Mouse (Mus musculus) heart, embryonic 15.5 days (tissue): ENCODE data around the gene Pgk1. TPM values are rescaled to one million over a fixed set of nuclear protein-coding genes. Genes with fewer than 3 reads are reported as not detected.
"Not testable (repeated sequence)": the region's sequence is repeated elsewhere in the genome, so short reads cannot be mapped to it uniquely, and the experiment has no call there.

Source experiments
- ATAC-seq: fragments of 200-750 bp; cut with Nextera tagmentation; replicated peaks from 2 replicates; pipeline ENCODE4 v1.8.0; 2017; ENCODE audit warnings: low read depth, moderate TSS enrichment; ENCODE audit not compliant: insufficient number of reproducible peaks, insufficient read depth, low FRiP score
- H3K27ac ChIP-seq: fragments of 300-500 bp; sonication (generic); 2 replicates; pipeline ENCODE4 v1.5.1; 2015; ENCODE audit warnings: mild to moderate bottlenecking, inconsistent platforms
- H3K27me3 ChIP-seq: fragments of 300-500 bp; sonication (generic); 2 replicates; pipeline ENCODE4 v1.6.1; 2015; ENCODE audit warnings: inconsistent platforms
- H3K36me3 ChIP-seq: fragments of 300-500 bp; sonication (generic); 2 replicates; pipeline ENCODE4 v1.6.1; 2015; ENCODE audit warnings: mild to moderate bottlenecking, inconsistent platforms
- H3K4me1 ChIP-seq: fragments of 300-500 bp; sonication (generic); replicated peaks from 2 replicates; pipeline ENCODE4 v1.6.1; 2015; ENCODE audit warnings: inconsistent platforms
- H3K4me2 ChIP-seq: fragments of 300-500 bp; sonication (generic); 2 replicates; pipeline ENCODE4 v1.6.1; 2015; ENCODE audit warnings: inconsistent platforms, mild to moderate bottlenecking, moderate library complexity
- H3K4me3 ChIP-seq: fragments of 300-500 bp; sonication (generic); 2 replicates; pipeline ENCODE4 v1.5.1; 2015; ENCODE audit warnings: mild to moderate bottlenecking, inconsistent platforms
- H3K9ac ChIP-seq: fragments of 300-500 bp; sonication (generic); 2 replicates; pipeline ENCODE4 v1.6.1; 2015; ENCODE audit warnings: mild to moderate bottlenecking, inconsistent platforms
- H3K9me3 ChIP-seq: fragments of 300-500 bp; sonication (generic); replicated peaks from 2 replicates; pipeline ENCODE4 v1.6.1; 2016; ENCODE audit warnings: inconsistent platforms
- WGBS: fragments of 180-500 bp; shearing (Covaris S2); methylation state at CpG from one replicate; pipeline ENCODE4 v1.1.7; 2015; ENCODE audit warnings: mixed read lengths; 5-methylcytosine and 5-hydroxymethylcytosine counted together
- polyA plus RNA-seq: library from polyadenylated mRNA; unstranded; fragments of >200 nt; fragmentation: Nextera tagmentation; extraction: Ambion mirVana; gene quantifications from 2 replicates; pipeline ENCODE4 v1.2.1, GENCODE M21; 2015

The Pgk1 gene
- polyA plus RNA-seq, 1 experiment from 2014 or later = 615 TPM

DNA sequence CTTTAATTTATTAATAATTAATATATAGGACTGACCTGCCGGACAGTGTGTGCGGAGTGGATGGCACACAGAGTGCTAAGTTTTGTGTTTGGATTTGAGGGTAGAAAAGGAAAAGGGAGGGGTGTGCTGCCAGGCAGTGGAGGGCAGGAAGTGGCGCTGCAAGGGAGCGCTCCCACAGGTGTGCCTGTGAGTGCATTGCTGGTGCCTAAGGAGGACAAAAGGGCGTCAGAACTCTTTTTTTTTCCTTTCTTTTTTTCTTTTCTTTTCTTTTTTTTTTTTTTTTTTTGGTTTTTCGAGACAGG lies 15.1 kb upstream of the Pgk1 start:
- H3K36me3 ChIP-seq = no peaks in the 10 kb centered on the region
- H3K4me3 ChIP-seq = peak overlapping the region; percentile 41
- no peak overlapping the region for H3K27ac ChIP-seq
- no peaks in the 10 kb centered on the region for H3K27me3 ChIP-seq
- peak overlapping the region; percentile 58 for H3K4me2 ChIP-seq
- no peaks in the 10 kb centered on the region for H3K4me1 ChIP-seq
- H3K9ac ChIP-seq = no peak overlapping the region
- WGBS = 53% methylated on average over 6 of the region's 6 CpGs
- no peaks in the 10 kb centered on the region for H3K9me3 ChIP-seq
- ATAC-seq = no peak

DNA sequence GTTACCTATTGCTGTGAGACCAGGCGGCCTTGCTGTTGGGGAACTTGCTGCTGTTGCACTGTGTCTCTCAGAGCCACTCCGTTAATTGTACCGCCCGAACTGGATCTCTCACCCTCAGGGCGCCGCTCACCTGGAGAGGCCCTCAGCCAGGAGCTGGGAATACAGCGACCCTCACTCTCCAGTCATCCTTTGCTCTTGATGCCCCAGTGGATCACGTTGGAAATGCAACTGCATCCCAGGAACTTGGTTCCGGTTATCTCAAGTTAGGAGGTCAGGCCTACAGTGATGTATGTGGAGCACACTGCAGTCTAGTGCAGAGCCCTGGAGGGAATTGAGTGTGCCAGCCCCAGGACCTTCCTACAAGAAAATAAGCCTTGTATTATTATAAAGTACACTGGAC lies 10.6 kb upstream of the Pgk1 start:
- Histone ChIP-seq H3K36me3 (no peaks in the 10 kb centered on the region), H3K9me3 (no peaks in the 10 kb centered on the region), H3K27ac (no peak overlapping the region), H3K4me2 (no peak overlapping the region), H3K27me3 (no peaks in the 10 kb centered on the region), H3K4me1 (no peaks in the 10 kb centered on the region), H3K9ac (no peak overlapping the region), H3K4me3 (no peak overlapping the region)
- 60% methylated on average over 9 of the region's 9 CpGs for WGBS
- ATAC-seq = no peak

DNA sequence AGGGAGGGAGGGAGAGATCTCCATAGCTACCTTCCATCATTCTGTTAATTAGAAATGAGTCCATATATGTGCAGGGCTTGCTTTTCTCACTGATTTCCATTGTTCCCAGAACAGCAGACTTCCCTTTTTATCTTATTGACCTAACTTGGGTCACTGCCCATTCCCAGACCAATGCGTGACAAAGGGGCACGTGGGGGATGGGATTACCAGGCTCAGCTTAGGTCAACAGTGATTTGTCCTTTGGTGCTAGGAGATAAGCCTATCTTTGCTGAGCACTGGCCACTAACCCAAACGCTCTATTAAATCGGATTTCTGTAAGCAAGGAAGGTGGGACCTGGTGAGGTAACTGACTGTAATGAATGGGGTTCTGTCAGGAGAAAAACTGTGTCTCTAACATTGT lies 2.6 kb upstream of the Pgk1 start:
- WGBS = 25% methylated on average over 4 of the region's 4 CpGs
- Histone ChIP-seq H3K9ac (no peak overlapping the region), H3K36me3 (no peaks in the 10 kb centered on the region), H3K9me3 (no peaks in the 10 kb centered on the region), H3K4me1 (peaks cover 12% of the 10 kb centered on the region; the same call in 1 of the 2 replicates), H3K4me2 (no peak overlapping the region), H3K4me3 (no peak overlapping the region), H3K27me3 (no peaks in the 10 kb centered on the region), H3K27ac (no peak overlapping the region)
- no peak for ATAC-seq

DNA sequence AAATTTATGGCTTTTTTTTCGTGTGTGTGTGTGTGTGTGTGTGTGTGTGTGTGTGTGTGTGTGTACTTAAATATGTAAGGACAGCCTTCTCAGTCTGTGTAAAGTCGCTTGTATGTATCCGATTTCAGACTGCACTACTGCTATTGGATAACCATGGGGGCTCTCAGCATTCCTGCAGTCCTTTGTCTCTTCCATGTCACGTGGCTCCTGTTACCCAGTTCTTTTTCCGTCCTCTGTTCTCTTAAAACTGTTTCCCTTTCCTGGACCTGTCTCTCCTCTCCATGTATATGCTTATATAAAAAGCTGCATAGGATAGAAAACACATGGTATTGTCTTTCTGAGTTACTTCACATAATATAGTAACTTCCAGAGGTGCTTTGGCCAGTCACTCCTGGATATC lies 1.2 kb upstream of the Pgk1 start:
- H3K27me3 ChIP-seq = no peaks in the 10 kb centered on the region

GRCm38 (mm10) chrX:106187737-106188136 lies 837 bp downstream of the Pgk1 start:
- H3K4me2 ChIP-seq = peak overlapping the region; percentile 63
- peaks cover 14% of the 10 kb centered on the region for H3K4me1 ChIP-seq
- H3K9ac ChIP-seq = peak overlapping the region; percentile 65
- H3K9me3 ChIP-seq = no peaks in the 10 kb centered on the region
- 13% methylated on average over 12 of the region's 12 CpGs for WGBS
- no peaks in the 10 kb centered on the region for H3K36me3 ChIP-seq
- H3K4me3 ChIP-seq = peak overlapping the region; percentile 59
- peak overlapping the region; percentile 86 for H3K27ac ChIP-seq
- H3K27me3 ChIP-seq = no peaks in the 10 kb centered on the region
- no peak for ATAC-seq

More for the DNA sequence above, 1.2 kb upstream of the Pgk1 start:
- Histone ChIP-seq H3K4me1 (peaks cover 12% of the 10 kb centered on the region; the same call in 1 of the 2 replicates), H3K27ac (peak overlapping the region; percentile 91), H3K36me3 (no peaks in the 10 kb centered on the region), H3K4me2 (0 out of 2 replicates have a peak overlapping the region, but pooled peaks have one; percentile 49), H3K4me3 (no peak overlapping the region), H3K9me3 (no peaks in the 10 kb centered on the region), H3K9ac (no peak overlapping the region)
- 20% methylated on average over 5 of the region's 5 CpGs for WGBS
- ATAC-seq = no peak

- 30% methylated on average over 5 of the region's 5 CpGs for WGBS
- H3K9ac ChIP-seq = peak overlapping the region; percentile 65
- H3K27ac ChIP-seq = 0 out of 2 replicates have a peak overlapping the region, but pooled peaks have one; percentile 86
Observed at GRCm38 (mm10) chrX:106189356-106189755, 2.5 kb downstream of the Pgk1 start.

DNA sequence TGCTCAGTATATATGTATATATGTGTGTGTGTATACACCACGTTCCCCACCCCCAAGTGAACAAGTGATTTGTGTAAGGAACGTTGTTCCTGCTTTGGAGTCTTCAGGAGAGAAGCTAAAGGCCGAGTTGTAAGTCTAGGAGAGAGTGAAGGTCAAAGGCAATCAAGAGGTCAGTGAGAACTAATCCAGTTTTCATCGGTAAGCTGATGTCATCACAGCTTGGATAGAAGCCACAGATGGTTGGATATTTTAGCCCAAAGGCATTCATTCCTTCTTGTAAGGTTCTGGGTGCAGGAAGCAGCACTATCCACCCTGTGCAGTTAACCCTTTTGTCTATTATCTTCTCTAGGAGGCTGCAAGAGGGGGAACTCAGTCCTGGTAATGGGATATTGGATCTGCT lies 3.2 kb downstream of the Pgk1 start:
- H3K36me3 ChIP-seq = peaks cover 10% of the 10 kb centered on the region; the same call in 1 of the 2 replicates
- WGBS = 32% methylated on average over 4 of the region's 4 CpGs
- no peaks in the 10 kb centered on the region for H3K27me3 ChIP-seq
- peak overlapping the region; percentile 63 for H3K4me2 ChIP-seq
- no peak for ATAC-seq
- no peaks in the 10 kb centered on the region for H3K9me3 ChIP-seq
- peak overlapping the region; percentile 9; the same call in 1 of the 2 replicates for H3K27ac ChIP-seq
- H3K4me3 ChIP-seq = peak overlapping the region; percentile 59
- H3K4me1 ChIP-seq = peaks cover 12% of the 10 kb centered on the region
- peak overlapping the region; percentile 65 for H3K9ac ChIP-seq

More at GRCm38 (mm10) chrX:106189356-106189755, 2.5 kb downstream of the Pgk1 start:
- Histone ChIP-seq H3K4me3 (peak overlapping the region; percentile 59), H3K9me3 (no peaks in the 10 kb centered on the region), H3K4me2 (peak overlapping the region; percentile 63), H3K27me3 (no peaks in the 10 kb centered on the region), H3K4me1 (peaks cover 13% of the 10 kb centered on the region), H3K36me3 (peaks cover 6% of the 10 kb centered on the region; the same call in 1 of the 2 replicates)
- no peak for ATAC-seq

DNA sequence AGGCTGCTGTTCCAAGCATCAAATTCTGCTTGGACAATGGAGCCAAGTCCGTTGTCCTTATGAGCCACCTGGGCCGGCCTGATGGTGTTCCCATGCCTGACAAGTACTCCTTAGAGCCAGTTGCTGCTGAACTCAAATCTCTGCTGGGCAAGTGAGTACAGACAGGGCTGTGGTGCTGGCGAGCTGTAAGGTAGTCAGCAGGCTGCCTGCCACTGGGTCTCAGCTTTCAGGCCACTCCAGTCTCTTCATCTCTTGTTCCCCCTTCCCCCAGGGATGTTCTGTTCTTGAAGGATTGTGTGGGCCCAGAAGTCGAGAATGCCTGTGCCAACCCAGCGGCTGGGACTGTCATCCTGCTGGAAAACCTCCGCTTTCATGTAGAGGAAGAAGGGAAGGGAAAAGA lies 7.5 kb downstream of the Pgk1 start:
- not testable (repeated sequence) for H3K9me3 ChIP-seq, H3K27me3 ChIP-seq, H3K4me2 ChIP-seq, H3K4me1 ChIP-seq, H3K9ac ChIP-seq, ATAC-seq, H3K27ac ChIP-seq, H3K4me3 ChIP-seq
- WGBS = 79% methylated on average over 6 of the region's 6 CpGs
- H3K36me3 ChIP-seq = peaks cover 39% of the 10 kb centered on the region

DNA sequence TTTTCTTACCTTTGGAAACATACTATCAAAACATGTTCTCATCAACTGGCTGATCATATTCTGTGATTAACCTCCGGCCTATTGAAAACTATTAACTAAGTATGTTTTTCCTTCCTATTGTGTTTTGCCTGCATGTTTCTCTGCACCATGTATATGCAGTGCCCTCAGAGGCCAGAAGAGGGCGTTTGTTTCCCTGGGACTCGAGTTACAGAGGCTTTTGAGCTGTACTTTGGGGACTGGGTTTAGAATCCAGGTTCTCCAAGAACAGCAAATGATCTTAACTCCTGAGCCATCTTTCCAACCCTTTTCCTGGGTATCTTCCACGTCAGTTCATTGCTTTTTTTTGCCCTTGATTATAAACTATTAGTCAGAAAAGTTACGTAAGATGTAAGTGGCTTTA lies 10.4 kb downstream of the Pgk1 start:
- no peaks in the 10 kb centered on the region for H3K27me3 ChIP-seq
- no peaks in the 10 kb centered on the region for H3K4me1 ChIP-seq
- 65% methylated on average over 5 of the region's 5 CpGs for WGBS
- H3K27ac ChIP-seq = no peak overlapping the region
- H3K9ac ChIP-seq = no peak overlapping the region
- H3K4me2 ChIP-seq = no peak overlapping the region
- H3K4me3 ChIP-seq = no peak overlapping the region
- no peaks in the 10 kb centered on the region for H3K9me3 ChIP-seq
- H3K36me3 ChIP-seq = peaks cover 57% of the 10 kb centered on the region
- no peak for ATAC-seq

DNA sequence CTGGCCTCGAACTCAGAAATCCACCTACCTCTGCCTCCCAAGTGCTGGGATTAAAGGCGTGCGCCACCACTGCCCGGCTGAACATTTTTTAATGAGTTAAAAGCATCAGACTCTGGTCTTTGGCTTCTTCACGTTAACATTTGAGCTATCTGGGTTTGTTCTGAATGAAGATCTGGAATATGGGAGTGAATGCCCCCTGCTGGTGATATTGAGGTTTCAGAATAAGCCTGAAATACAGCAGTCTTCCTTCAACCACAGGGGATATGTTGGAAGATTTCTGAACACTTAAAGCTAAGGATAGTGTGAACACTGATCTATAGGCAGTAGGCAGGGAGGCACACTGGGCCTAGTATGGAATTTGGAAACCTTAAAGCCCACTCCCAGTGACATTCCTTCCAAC lies 12.0 kb downstream of the Pgk1 start:
- Histone ChIP-seq H3K9ac (no peak overlapping the region), H3K4me3 (no peak overlapping the region), H3K27me3 (no peaks in the 10 kb centered on the region), H3K27ac (no peak overlapping the region), H3K4me2 (no peak overlapping the region), H3K36me3 (peaks cover 61% of the 10 kb centered on the region), H3K4me1 (no peaks in the 10 kb centered on the region), H3K9me3 (no peaks in the 10 kb centered on the region)
- WGBS = 72% methylated on average over 5 of the region's 5 CpGs
- ATAC-seq = no peak

- 82% methylated on average over 2 of the region's 2 CpGs for WGBS
- Histone ChIP-seq H3K9ac (no peak overlapping the region), H3K36me3 (no peaks in the 10 kb centered on the region), H3K9me3 (no peaks in the 10 kb centered on the region), H3K4me3 (no peak overlapping the region), H3K4me1 (no peaks in the 10 kb centered on the region), H3K27ac (no peak overlapping the region), H3K27me3 (no peaks in the 10 kb centered on the region), H3K4me2 (no peak overlapping the region)
- no peak for ATAC-seq
Observed at GRCm38 (mm10) chrX:106209100-106209499, 22.2 kb downstream of the Pgk1 start.

DNA sequence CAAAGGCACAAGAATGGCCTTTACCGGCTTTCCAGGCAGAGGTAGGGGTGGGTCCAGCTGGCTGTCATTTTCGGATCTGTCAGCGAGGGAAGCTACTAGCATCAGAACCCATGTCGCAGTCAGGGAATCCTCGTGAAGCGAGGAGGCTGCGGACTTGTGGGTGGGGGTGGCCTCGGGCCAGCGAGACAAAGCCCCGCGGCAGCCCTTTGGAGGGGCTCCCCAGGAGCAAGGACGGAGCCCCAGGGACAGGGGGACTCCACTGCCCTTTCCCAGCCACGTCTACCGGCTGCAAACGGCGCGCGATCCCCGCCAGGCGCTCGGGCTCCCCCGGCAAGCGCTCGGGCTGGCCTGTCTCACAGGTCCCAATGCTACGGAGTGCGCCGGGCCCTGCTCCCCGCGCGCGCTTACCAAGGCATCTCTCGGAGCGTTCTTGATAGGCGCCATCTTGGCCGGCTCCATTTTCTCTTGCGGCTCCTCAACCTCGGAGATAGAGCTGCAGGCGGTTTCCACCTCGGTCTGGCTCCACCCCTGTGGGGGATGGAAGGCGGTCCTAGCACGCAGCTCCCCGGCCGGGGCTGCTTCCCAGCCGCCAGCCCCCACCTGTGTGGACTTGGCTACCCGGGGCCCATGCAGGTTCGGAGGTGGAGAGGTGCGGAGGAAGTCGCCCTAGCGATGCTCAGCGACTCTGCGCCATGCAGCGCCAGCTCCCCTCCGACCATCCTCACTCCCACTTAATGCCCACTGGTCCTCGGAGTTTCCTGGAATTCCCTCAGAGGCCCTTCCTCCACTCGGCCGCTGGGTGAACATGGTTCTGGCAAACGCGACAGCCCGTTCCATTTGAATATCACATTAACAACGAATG lies 32.5 kb downstream of the Pgk1 start:
- Histone ChIP-seq H3K9ac (peak overlapping the region; percentile 70), H3K36me3 (no peaks in the 10 kb centered on the region), H3K27ac (peak overlapping the region; percentile 77), H3K4me2 (peak overlapping the region; percentile 64), H3K9me3 (no peaks in the 10 kb centered on the region), H3K4me3 (peak overlapping the region; percentile 67), H3K27me3 (no peaks in the 10 kb centered on the region), H3K4me1 (no peaks in the 10 kb centered on the region)
- WGBS = 11% methylated on average over 60 of the region's 60 CpGs
- ATAC-seq = peak; percentile 87
